Mouse (Mus musculus) heart, embryonic 11.5 days (tissue): ENCODE results near the gene Atp6v0d1. TPM values are rescaled to one million over a fixed set of nuclear protein-coding genes. Genes with fewer than 3 reads are reported as not detected.
A peak's percentile ranks its signal among the peaks of the same experiment; 100 is the strongest.

Experiments
- ATAC-seq: fragments of 200-750 bp; cut with Nextera tagmentation; replicated peaks from 2 replicates; pipeline ENCODE4 v1.8.0; 2017; ENCODE audit warnings: moderate library complexity; ENCODE audit not compliant: insufficient number of reproducible peaks, low FRiP score, low TSS enrichment
- H3K27ac ChIP-seq: fragments of 300-500 bp; sonication (generic); 2 replicates; pipeline ENCODE4 v1.5.1; 2014; ENCODE audit warnings: mild to moderate bottlenecking, low read depth, low read length
- H3K27me3 ChIP-seq: fragments of 300-500 bp; sonication (generic); 2 replicates; pipeline ENCODE4 v1.6.1; 2014; ENCODE audit warnings: mild to moderate bottlenecking, low read length, mixed read lengths; ENCODE audit not compliant: control insufficient read depth, insufficient read depth
- H3K36me3 ChIP-seq: fragments of 300-500 bp; sonication (generic); 2 replicates; pipeline ENCODE4 v1.6.1; 2014; ENCODE audit warnings: mild to moderate bottlenecking, low read length, moderate library complexity, mixed read lengths; ENCODE audit not compliant: control insufficient read depth, insufficient read depth
- H3K4me1 ChIP-seq: fragments of 300-500 bp; sonication (generic); 2 replicates; pipeline ENCODE4 v1.6.1; 2014; ENCODE audit warnings: low read length; ENCODE audit not compliant: control insufficient read depth, insufficient read depth
- H3K4me2 ChIP-seq: fragments of 300-500 bp; sonication (generic); 2 replicates; pipeline ENCODE4 v1.6.1; 2014; ENCODE audit warnings: mild to moderate bottlenecking, moderate library complexity
- H3K4me3 ChIP-seq: fragments of 300-500 bp; sonication (generic); 2 replicates; pipeline ENCODE4 v1.5.1; 2014; ENCODE audit warnings: low read depth, low read length
- H3K9ac ChIP-seq: fragments of 300-500 bp; sonication (generic); 2 replicates; pipeline ENCODE4 v1.6.1; 2014; ENCODE audit warnings: mild to moderate bottlenecking, low read depth, low read length, moderate library complexity
- H3K9me3 ChIP-seq: fragments of 300-500 bp; sonication (generic); replicated peaks from 2 replicates; pipeline ENCODE4 v1.6.1; 2016; ENCODE audit warnings: low read length; ENCODE audit not compliant: control insufficient read depth
- WGBS: fragments of 180-500 bp; shearing (Covaris S2); extraction: QIAGEN DNeasy Blood & Tissue Kit; methylation state at CpG from one replicate; pipeline ENCODE4 v1.1.7; 2014; ENCODE audit not compliant: insufficient replicate concordance; 5-methylcytosine and 5-hydroxymethylcytosine counted together
- polyA plus RNA-seq: library from polyadenylated mRNA; unstranded; fragments of >200 nt; fragmentation: Nextera tagmentation; extraction: Ambion mirVana; gene quantifications from 2 replicates; pipeline ENCODE4 v1.2.1, GENCODE M21; 2014

Atp6v0d1 gene
- polyA plus RNA-seq, 1 experiment from 2014 or later: 80.7 TPM

DNA sequence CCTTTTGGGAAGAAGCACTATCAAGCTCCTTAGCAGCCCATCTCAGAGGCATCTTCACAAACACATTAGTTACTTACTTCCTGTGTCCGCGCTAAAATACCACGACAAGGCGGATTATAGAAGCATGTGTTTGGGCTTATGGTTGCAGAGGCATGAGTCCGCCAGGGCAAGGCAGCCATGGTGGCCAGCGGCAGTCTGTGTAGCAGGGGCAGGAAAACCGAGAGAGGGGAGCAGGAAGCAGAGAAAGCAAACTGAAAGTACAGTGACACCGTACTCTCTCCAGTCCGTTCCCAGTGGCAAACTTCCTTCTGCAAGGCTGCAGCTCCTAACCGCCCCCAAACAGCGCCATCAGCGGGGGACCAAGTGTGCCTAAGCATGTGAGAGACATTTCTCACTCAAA, 66.1 kb downstream of the Atp6v0d1 start:
- H3K9me3 ChIP-seq: no peaks in the 10 kb centered on the region
- 0 out of 2 replicates have a peak, but pooled peaks cover 2% of the 10 kb centered on the region for H3K4me1 ChIP-seq
- ATAC-seq: no peak
- no peak overlapping the region for H3K9ac ChIP-seq
- H3K4me3 ChIP-seq: no peak overlapping the region
- peak overlapping the region; percentile 16; the same call in 1 of the 2 replicates for H3K4me2 ChIP-seq
- no peak overlapping the region for H3K27ac ChIP-seq
- WGBS: 59% methylated on average over 12 of the region's 12 CpGs
- H3K36me3 ChIP-seq: no peaks in the 10 kb centered on the region
- no peaks in the 10 kb centered on the region for H3K27me3 ChIP-seq

DNA sequence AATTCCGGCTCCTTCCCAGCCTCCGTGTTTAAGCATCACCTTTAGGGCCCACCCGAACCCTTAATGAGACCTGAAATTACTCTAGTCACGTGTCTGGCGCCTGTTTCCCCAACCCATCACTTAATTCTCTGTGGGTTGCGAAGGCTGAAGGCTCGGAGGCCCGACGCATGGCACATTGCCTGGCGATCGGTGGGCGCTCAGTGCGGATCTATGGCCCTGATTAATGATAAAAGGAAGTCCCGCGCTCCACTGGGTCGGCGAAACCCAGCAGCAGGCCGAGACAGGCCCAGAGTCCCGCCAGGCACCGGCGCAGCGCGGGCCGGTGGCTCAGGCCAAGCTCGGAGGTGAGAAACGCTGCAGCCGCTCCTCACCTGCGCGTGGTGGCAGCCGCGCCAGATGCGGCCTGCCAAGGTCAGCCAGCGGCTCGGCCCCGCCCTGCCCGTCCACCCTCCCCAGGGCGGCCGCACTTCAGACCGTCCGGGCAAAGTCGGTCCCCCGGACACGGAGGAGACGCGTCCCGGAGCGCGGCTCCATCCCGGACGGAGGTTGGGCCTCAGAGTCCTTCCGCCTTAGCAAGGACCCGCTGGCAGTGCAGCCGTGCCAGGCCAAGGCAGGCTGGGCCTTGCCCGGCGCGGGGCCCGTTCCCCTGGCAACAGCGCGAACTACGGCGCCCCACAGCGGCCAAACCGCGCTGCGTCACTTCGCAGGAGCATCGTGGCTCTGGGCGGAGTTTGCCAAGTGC, 69.2 kb downstream of the Atp6v0d1 start, which contains the start of gene Zdhhc1:
Zdhhc1 (minus strand) TSS at position 464 of the 742 bp plus-strand sequence.
- peak; percentile 71 for ATAC-seq
- Histone ChIP-seq H3K4me1 (0 out of 2 replicates have a peak, but pooled peaks cover 4% of the 10 kb centered on the region), H3K27ac (no peak within 1 kb of the TSS)

DNA sequence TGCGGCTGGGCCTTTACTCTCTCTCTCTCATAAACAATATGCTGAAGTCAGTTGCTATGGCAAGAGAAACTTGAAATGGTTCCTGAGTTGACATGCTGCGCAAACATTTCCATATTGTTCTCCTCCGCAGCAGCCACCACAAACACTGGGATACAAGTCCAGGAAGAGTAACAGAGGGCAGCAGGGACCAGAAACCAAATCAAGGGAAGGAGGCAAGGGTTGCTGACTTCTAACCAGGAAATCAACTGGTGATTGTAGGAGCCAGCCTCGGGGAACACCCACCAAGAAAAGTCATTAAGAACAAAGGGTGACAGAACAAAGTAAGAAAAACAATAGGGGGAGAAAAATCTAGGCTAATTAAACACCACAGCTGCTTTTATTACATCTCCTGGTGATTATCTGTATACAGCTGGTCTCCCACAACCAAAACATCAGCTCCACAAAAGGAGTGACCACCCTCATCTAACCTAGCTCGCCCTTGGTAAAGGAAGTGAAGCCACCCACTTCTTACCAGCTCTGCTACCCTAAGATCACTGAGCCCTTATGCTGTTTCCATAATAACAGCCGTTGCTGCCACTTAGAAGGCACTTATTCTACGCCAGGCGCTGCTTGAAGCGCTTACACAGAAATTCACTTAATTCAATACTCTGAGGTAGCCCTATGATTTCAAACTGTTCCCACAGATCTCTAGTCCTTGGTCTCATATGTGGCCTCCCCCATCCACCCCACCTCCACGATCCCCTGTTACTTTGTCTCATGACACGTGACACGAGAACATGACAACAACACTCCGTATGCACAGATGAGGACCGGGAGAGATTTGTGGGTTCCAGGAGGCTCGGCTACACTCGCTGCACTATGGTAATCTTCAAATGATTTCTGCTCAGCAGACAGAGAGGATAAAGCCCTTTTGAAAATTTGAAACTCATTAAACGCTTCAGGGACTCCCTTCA, 70.2 kb downstream of the Atp6v0d1 start:
- no peaks in the 10 kb centered on the region for H3K9me3 ChIP-seq
- no peaks in the 10 kb centered on the region for H3K27me3 ChIP-seq
- no peak overlapping the region; the same call in 1 of the 2 replicates for H3K9ac ChIP-seq

More for the DNA sequence above, 69.2 kb downstream of the Atp6v0d1 start, which contains the start of gene Zdhhc1:
- Histone ChIP-seq H3K9me3 (no peaks in the 10 kb centered on the region), H3K36me3 (no peaks in the 10 kb centered on the region), H3K9ac (peak within 1 kb of the TSS; percentile 88), H3K4me3 (peak within 1 kb of the TSS; percentile 76), H3K27me3 (no peaks in the 10 kb centered on the region), H3K4me2 (peak within 1 kb of the TSS; percentile 97)
- under 1% methylated on average over 68 of the region's 68 CpGs for WGBS

DNA sequence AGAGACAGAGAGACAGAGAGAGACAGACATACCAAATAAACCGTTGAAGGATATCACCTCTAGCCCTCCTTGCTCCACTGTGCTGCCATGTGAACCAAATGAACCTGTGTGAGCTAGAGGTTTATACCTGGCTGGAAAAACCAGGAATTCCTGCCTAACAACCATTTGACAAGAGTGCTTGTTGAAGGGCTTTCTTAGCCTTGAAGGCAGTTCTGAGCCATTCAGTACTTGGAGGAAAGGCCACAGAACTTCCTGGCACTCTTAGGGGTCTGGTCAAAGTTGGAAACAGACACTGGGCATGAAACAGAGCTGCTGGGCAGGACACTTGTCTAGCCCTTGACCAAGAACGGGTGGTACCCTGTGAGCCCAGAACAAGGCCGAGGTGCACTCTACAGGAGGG, 71.3 kb downstream of the Atp6v0d1 start:
- H3K4me3 ChIP-seq: no peak overlapping the region
- 0 out of 2 replicates have a peak, but pooled peaks cover 4% of the 10 kb centered on the region for H3K4me1 ChIP-seq
- 75% methylated on average over 3 of the region's 3 CpGs for WGBS
- no peak for ATAC-seq
- H3K36me3 ChIP-seq: no peaks in the 10 kb centered on the region
- H3K4me2 ChIP-seq: no peak overlapping the region
- no peaks in the 10 kb centered on the region for H3K9me3 ChIP-seq
- H3K27ac ChIP-seq: no peak overlapping the region
- no peaks in the 10 kb centered on the region for H3K27me3 ChIP-seq
- no peak overlapping the region for H3K9ac ChIP-seq

More for the DNA sequence above, 70.2 kb downstream of the Atp6v0d1 start:
- H3K4me3 ChIP-seq: peak overlapping the region; percentile 76
- H3K4me2 ChIP-seq: peak overlapping the region; percentile 97
- no peak for ATAC-seq
- H3K27ac ChIP-seq: no peak overlapping the region
- no peaks in the 10 kb centered on the region for H3K36me3 ChIP-seq
- 0 out of 2 replicates have a peak, but pooled peaks cover 4% of the 10 kb centered on the region for H3K4me1 ChIP-seq
- WGBS: 46% methylated on average over 17 of the region's 17 CpGs

DNA sequence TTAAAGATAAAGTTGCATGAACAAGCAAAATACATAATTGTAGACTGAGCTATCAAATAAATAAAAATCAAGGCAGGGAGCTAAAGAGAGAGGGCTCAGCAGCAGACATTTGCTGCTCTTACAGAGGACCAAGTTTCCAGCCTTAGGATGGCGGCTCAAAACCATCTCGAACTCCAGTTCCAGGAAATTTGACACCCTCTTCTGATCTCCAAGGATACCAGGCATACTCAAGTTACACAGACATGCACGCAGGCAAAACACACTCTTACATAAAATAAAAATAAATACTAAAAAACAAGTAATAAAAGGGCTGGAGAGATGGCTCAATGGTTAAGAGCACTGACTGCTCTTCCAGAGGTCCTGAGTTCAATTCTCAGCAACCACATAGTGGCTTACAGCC, 72.4 kb downstream of the Atp6v0d1 start:
- Histone ChIP-seq H3K36me3 (no peaks in the 10 kb centered on the region), H3K4me2 (no peak overlapping the region), H3K27me3 (no peaks in the 10 kb centered on the region), H3K9ac (no peak overlapping the region), H3K9me3 (no peaks in the 10 kb centered on the region), H3K4me1 (0 out of 2 replicates have a peak, but pooled peaks cover 4% of the 10 kb centered on the region), H3K27ac (no peak overlapping the region), H3K4me3 (no peak overlapping the region)
- no peak for ATAC-seq
- 37% methylated on average over 3 of the region's 3 CpGs for WGBS

DNA sequence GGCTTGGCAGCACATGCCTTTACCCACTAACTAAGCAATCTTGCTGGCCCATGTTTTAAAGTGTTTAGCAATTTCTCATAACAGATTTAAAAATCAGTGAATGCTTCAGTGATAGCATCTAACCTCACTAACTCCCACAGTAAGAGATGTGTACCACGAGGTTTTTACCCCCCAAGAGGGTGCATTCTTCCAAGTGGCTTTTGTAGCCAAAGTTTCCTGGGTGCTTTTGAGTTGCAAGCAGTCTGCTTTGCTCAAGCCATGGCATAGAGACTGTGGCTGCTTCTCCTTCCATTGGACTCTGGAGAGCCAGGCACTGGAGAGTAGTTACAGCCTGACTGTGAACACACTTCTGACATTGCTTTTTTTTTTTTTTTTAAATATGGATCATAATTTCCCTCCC, 76.6 kb downstream of the Atp6v0d1 start:
- no peaks in the 10 kb centered on the region for H3K27me3 ChIP-seq
- no peak for ATAC-seq
- no peak overlapping the region for H3K4me2 ChIP-seq
- no peak overlapping the region for H3K27ac ChIP-seq
- no peak overlapping the region for H3K4me3 ChIP-seq
- H3K9ac ChIP-seq: no peak overlapping the region
- H3K4me1 ChIP-seq: no peaks in the 10 kb centered on the region
- no peaks in the 10 kb centered on the region; the same call in 1 of the 2 replicates for H3K36me3 ChIP-seq
- H3K9me3 ChIP-seq: no peaks in the 10 kb centered on the region
- WGBS: 41% methylated on average over 1 of the region's 1 CpGs

DNA sequence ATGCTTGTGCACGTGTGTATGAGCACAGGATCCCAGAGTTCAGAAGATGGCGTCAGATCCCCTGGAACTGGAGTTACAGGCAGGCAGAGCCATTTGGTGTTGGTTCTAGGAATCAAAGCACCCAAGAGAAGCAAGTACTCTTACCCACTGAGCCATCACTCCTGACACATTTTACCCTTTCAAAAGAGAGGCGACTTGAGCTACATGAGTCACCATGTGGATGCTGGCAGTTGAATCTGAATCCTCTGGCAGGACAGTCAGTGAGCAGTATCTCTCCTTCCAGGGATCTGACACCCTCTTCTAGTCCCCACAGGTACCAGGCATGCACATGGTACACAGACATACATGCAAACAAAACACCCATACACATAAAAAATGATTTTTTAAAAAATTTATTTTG, 77.8 kb downstream of the Atp6v0d1 start:
- Histone ChIP-seq H3K4me2 (no peak overlapping the region), H3K9ac (no peak overlapping the region), H3K4me1 (no peaks in the 10 kb centered on the region; the same call in 1 of the 2 replicates), H3K27ac (no peak overlapping the region), H3K36me3 (no peaks in the 10 kb centered on the region; the same call in 1 of the 2 replicates), H3K9me3 (no peaks in the 10 kb centered on the region), H3K27me3 (no peaks in the 10 kb centered on the region), H3K4me3 (no peak overlapping the region)
- no peak for ATAC-seq
- WGBS: 54% methylated on average over 3 of the region's 3 CpGs

DNA sequence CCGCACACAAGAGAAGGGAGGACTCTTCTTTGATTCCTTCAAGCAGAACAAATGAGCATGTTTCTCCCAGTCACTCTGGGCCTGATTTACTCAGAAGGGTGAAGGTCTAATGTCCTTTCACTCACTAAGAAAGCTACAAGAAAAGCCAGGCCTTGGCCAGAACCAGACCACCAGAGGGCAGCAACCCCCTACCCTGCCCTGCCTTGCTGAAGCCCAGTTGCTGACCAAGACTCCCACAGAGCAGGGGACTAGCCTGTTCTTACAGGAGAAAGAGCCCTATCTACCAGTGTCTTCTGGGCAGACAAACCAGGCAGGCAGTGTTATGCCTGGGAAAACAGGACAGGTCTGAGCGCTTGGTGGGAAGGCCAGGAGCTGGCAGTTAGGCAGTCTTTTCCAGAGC, 81.5 kb downstream of the Atp6v0d1 start:
- no peaks in the 10 kb centered on the region for H3K9me3 ChIP-seq
- H3K4me1 ChIP-seq: peaks cover 6% of the 10 kb centered on the region
- WGBS: 26% methylated on average over 2 of the region's 2 CpGs
- H3K36me3 ChIP-seq: no peaks in the 10 kb centered on the region; the same call in 1 of the 2 replicates
- H3K27ac ChIP-seq: no peak overlapping the region
- ATAC-seq: 0 out of 2 replicates have a peak, but pooled peaks have one; percentile 33
- H3K4me3 ChIP-seq: no peak overlapping the region
- H3K27me3 ChIP-seq: no peaks in the 10 kb centered on the region
- no peak overlapping the region for H3K4me2 ChIP-seq
- no peak overlapping the region for H3K9ac ChIP-seq
